Mouse (Mus musculus) A20 (cell line): ENCODE data around the gene Heatr9.
A peak's percentile ranks its signal among the peaks of the same experiment; 100 is the strongest.
"Not testable (repeated sequence)": the region's sequence is repeated elsewhere in the genome, so short reads cannot be mapped to it uniquely, and the experiment has no call there.

Experiments used
- DNase-seq: peaks from one replicate; pipeline ENCODE4 v3.0.0-alpha.2; 2011; ENCODE audit warnings: low read depth, low spot score

Heatr9 gene

GRCm38 (mm10) chr11:83522075-83522474 lies at the start of gene Heatr9:
Gene Heatr9, minus strand, starts transcription at chr11:83522175.
- no peak for DNase-seq

- no peak for DNase-seq
These were observed 48.2 kb upstream of the Heatr9 start for GRCm38 (mm10) chr11:83570189-83570588.

GRCm38 (mm10) chr11:83569249-83569648 lies 47.3 kb upstream of the Heatr9 start:
- DNase-seq = no peak

- no peak for DNase-seq
These were observed 46.8 kb upstream of the Heatr9 start for GRCm38 (mm10) chr11:83568786-83569185.

- no peak for DNase-seq
These were observed 46.1 kb upstream of the Heatr9 start for GRCm38 (mm10) chr11:83568061-83568460.

GRCm38 (mm10) chr11:83567311-83567710 lies 45.3 kb upstream of the Heatr9 start:
- DNase-seq = no peak

- DNase-seq = no peak
These were observed 44.6 kb upstream of the Heatr9 start for GRCm38 (mm10) chr11:83566617-83567016.

GRCm38 (mm10) chr11:83563754-83564153 lies 41.8 kb upstream of the Heatr9 start:
- DNase-seq = no peak

- DNase-seq = no peak
These were observed 40.4 kb upstream of the Heatr9 start for GRCm38 (mm10) chr11:83562311-83562887.

- DNase-seq = peak; percentile 31
These were observed 38.4 kb upstream of the Heatr9 start for GRCm38 (mm10) chr11:83560405-83560804.

- peak; percentile 30 for DNase-seq
These were observed 35.1 kb upstream of the Heatr9 start for GRCm38 (mm10) chr11:83557074-83557473.

- peak; percentile 66 for DNase-seq
These were observed 34.3 kb upstream of the Heatr9 start for GRCm38 (mm10) chr11:83556085-83556781.

GRCm38 (mm10) chr11:83551668-83552067 lies 29.7 kb upstream of the Heatr9 start:
- DNase-seq = no peak

GRCm38 (mm10) chr11:83551037-83551436 lies 29.1 kb upstream of the Heatr9 start:
- DNase-seq = not testable (repeated sequence)

- peak; percentile 72 for DNase-seq
These were observed 28.2 kb upstream of the Heatr9 start for GRCm38 (mm10) chr11:83550186-83550632.

GRCm38 (mm10) chr11:83544214-83544613 lies 22.2 kb upstream of the Heatr9 start:
- DNase-seq = no peak

GRCm38 (mm10) chr11:83541415-83541814 lies 19.4 kb upstream of the Heatr9 start:
- no peak for DNase-seq

GRCm38 (mm10) chr11:83540931-83541330 lies 19.0 kb upstream of the Heatr9 start:
- no peak for DNase-seq

- DNase-seq = no peak
These were observed 16.8 kb upstream of the Heatr9 start for GRCm38 (mm10) chr11:83538705-83539314.

- no peak for DNase-seq
These were observed 14.9 kb upstream of the Heatr9 start for GRCm38 (mm10) chr11:83536831-83537230.

GRCm38 (mm10) chr11:83534609-83535423 lies 12.8 kb upstream of the Heatr9 start:
- DNase-seq = peak; percentile 57

GRCm38 (mm10) chr11:83534143-83534542 lies 12.2 kb upstream of the Heatr9 start:
- DNase-seq = peak; percentile 59
